Mouse (Mus musculus) hindbrain, embryonic 12.5 days (tissue): ENCODE measurements around the gene Evpl. TPM values are rescaled to one million over a fixed set of nuclear protein-coding genes. Genes with fewer than 3 reads are reported as not detected.

Experiments used
- ATAC-seq: fragments of 200-750 bp; cut with Nextera tagmentation; 2 replicates; pipeline ENCODE4 v1.8.0; 2017; ENCODE audit warnings: moderate TSS enrichment; ENCODE audit not compliant: low FRiP score
- H3K27ac ChIP-seq: fragments of 300-500 bp; sonication (generic); 2 replicates; pipeline ENCODE4 v1.5.1; 2016; ENCODE audit warnings: mild to moderate bottlenecking
- H3K27me3 ChIP-seq: fragments of 300-500 bp; sonication (generic); 2 replicates; pipeline ENCODE4 v1.6.1; 2016; ENCODE audit warnings: mild to moderate bottlenecking
- H3K36me3 ChIP-seq: fragments of 300-500 bp; sonication (generic); 2 replicates; pipeline ENCODE4 v1.6.1; 2016; ENCODE audit warnings: mild to moderate bottlenecking
- H3K4me1 ChIP-seq: fragments of 300-500 bp; sonication (generic); 2 replicates; pipeline ENCODE4 v1.6.1; 2016
- H3K4me2 ChIP-seq: fragments of 300-500 bp; sonication (generic); replicated peaks from 2 replicates; pipeline ENCODE4 v1.6.1; 2016; ENCODE audit warnings: mild to moderate bottlenecking
- H3K4me3 ChIP-seq: fragments of 300-500 bp; sonication (generic); 2 replicates; pipeline ENCODE4 v1.5.1; 2016; ENCODE audit warnings: mild to moderate bottlenecking
- H3K9ac ChIP-seq: fragments of 300-500 bp; sonication (generic); 2 replicates; pipeline ENCODE4 v1.6.1; 2016; ENCODE audit warnings: mild to moderate bottlenecking, moderate library complexity
- H3K9me3 ChIP-seq: fragments of 300-500 bp; sonication (generic); replicated peaks from 2 replicates; pipeline ENCODE4 v1.6.1; 2016; ENCODE audit warnings: mild to moderate bottlenecking
- WGBS: fragments of 180-500 bp; shearing (Covaris S2); methylation state at CpG from one replicate; pipeline ENCODE4 v1.1.7; 2016; 5-methylcytosine and 5-hydroxymethylcytosine counted together
- polyA plus RNA-seq: library from polyadenylated mRNA; unstranded; fragments of >200 nt; fragmentation: Nextera tagmentation; extraction: Ambion mirVana; gene quantifications from 2 replicates; pipeline ENCODE4 v1.2.1, GENCODE M21; 2016

Evpl gene
- polyA plus RNA-seq, 1 experiment from 2014 or later = 1.0 TPM

DNA sequence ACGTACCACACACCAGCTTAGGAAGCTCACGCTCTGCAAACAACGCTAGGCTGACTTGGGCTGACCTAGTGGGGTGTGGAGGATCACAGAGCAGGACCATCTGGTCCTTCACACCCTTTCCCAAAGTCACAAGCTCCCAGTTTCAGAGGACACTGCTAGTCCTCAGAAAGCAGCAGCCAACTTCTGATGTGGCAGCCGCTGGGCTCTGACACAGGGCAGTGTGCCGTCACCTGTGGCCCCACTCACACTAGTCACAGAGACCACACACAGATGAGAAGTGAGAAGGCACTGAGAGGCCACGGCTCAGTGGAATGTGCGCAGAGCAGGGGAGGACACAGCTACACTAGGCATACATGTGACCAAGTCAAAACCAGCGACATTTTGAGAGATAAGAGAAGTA lies 13.0 kb upstream of the Evpl start:
- ATAC-seq = no peak
- WGBS = 90% methylated on average over 8 of the region's 8 CpGs
- peaks cover 98% of the 10 kb centered on the region for H3K36me3 ChIP-seq

GRCm38 (mm10) chr11:116247502-116248222 lies 9.8 kb upstream of the Evpl start:
- Histone ChIP-seq H3K36me3 (peaks cover 92% of the 10 kb centered on the region), H3K4me2 (no peak overlapping the region)
- 85% methylated on average over 14 of the region's 14 CpGs for WGBS

More for the DNA sequence above, 13.0 kb upstream of the Evpl start:
- no peak overlapping the region for H3K4me2 ChIP-seq
- H3K9me3 ChIP-seq = no peaks in the 10 kb centered on the region
- no peaks in the 10 kb centered on the region for H3K4me1 ChIP-seq
- H3K4me3 ChIP-seq = no peak overlapping the region
- no peaks in the 10 kb centered on the region for H3K27me3 ChIP-seq
- H3K9ac ChIP-seq = no peak overlapping the region
- no peak overlapping the region for H3K27ac ChIP-seq

GRCm38 (mm10) chr11:116245616-116246015 lies 7.7 kb upstream of the Evpl start:
- whole genome bisulfite sequencing = 73% methylated on average over 6 of the region's 6 CpGs
- Histone ChIP-seq H3K36me3 (peaks cover 72% of the 10 kb centered on the region), H3K4me3 (no peak overlapping the region), H3K27me3 (no peaks in the 10 kb centered on the region), H3K4me2 (no peak overlapping the region), H3K27ac (no peak overlapping the region), H3K4me1 (peaks cover 9% of the 10 kb centered on the region), H3K9ac (no peak overlapping the region), H3K9me3 (no peaks in the 10 kb centered on the region)
- ATAC-seq = no peak

More at GRCm38 (mm10) chr11:116247502-116248222, 9.8 kb upstream of the Evpl start:
- Histone ChIP-seq H3K27me3 (no peaks in the 10 kb centered on the region), H3K4me3 (no peak overlapping the region), H3K9ac (peak overlapping the region; percentile 6; the same call in 1 of the 2 replicates), H3K4me1 (no peaks in the 10 kb centered on the region), H3K9me3 (no peaks in the 10 kb centered on the region), H3K27ac (no peak overlapping the region)
- no peak for ATAC-seq

DNA sequence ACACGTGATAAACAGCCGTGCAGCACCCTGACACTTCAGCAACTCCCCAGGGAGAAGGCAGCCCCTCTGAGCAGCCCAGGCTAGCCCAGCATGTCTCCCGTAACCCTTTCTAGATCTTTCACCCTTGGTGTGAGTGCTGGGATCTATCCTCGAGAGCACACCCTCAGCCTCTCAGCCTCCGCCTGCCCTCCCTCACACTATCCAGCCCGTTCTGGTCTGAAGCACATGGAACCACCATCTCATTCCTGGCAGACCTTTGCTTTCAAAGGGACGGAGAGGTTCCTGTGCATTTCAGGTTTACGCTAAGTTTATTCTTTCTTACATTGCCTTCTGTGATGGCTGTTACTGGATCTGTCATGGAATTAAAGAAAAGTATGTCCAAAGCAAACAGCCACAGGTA lies 6.7 kb upstream of the Evpl start:
- WGBS = 88% methylated on average over 8 of the region's 8 CpGs
- H3K36me3 ChIP-seq = peaks cover 61% of the 10 kb centered on the region
- no peak overlapping the region for H3K9ac ChIP-seq
- H3K27ac ChIP-seq = no peak overlapping the region
- no peak overlapping the region for H3K4me3 ChIP-seq
- no peak overlapping the region for H3K4me2 ChIP-seq
- H3K4me1 ChIP-seq = peaks cover 13% of the 10 kb centered on the region
- H3K9me3 ChIP-seq = no peaks in the 10 kb centered on the region
- no peak for ATAC-seq
- H3K27me3 ChIP-seq = no peaks in the 10 kb centered on the region

- Histone ChIP-seq H3K4me2 (no peak overlapping the region), H3K9ac (peak overlapping the region; percentile 39), H3K27ac (no peak overlapping the region; the same call in 1 of the 2 replicates), H3K4me1 (peaks cover 17% of the 10 kb centered on the region), H3K27me3 (peaks cover 20% of the 10 kb centered on the region), H3K9me3 (no peaks in the 10 kb centered on the region), H3K4me3 (no peak overlapping the region), H3K36me3 (peaks cover 33% of the 10 kb centered on the region)
- ATAC-seq = no peak
- WGBS = 43% methylated on average over 12 of the region's 12 CpGs
Observed at GRCm38 (mm10) chr11:116241744-116242235, 3.9 kb upstream of the Evpl start.

GRCm38 (mm10) chr11:116239797-116240196 lies 1.9 kb upstream of the Evpl start:
- 15% methylated on average over 7 of the region's 7 CpGs for WGBS
- no peak overlapping the region for H3K27ac ChIP-seq

DNA sequence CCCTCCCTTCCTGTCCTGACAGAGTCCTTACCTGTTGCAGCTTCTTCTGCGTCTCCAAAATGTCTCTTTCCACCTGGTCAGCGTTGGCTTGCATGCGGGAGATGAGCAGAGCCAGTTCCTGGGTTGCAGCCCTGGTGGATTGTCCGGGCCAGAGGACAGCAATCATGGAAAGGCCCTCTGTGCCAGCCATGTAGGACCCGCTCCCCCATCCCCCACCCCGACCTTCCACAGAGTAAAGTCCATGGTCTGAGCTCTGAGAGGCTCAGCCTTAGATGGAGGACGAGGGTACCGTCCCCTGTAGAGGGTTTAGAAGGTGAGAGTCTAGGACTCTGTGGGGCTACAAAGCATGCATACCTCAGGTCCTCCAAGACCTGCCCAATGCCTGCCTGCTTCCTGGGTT lies 3.0 kb downstream of the Evpl start:
- Histone ChIP-seq H3K4me1 (peaks cover 9% of the 10 kb centered on the region), H3K9ac (no peak overlapping the region), H3K36me3 (no peaks in the 10 kb centered on the region), H3K4me3 (no peak overlapping the region), H3K4me2 (no peak overlapping the region), H3K27me3 (peaks cover 50% of the 10 kb centered on the region), H3K9me3 (no peaks in the 10 kb centered on the region), H3K27ac (no peak overlapping the region)
- no peak for ATAC-seq
- 82% methylated on average over 8 of the region's 8 CpGs for WGBS

More at GRCm38 (mm10) chr11:116239797-116240196, 1.9 kb upstream of the Evpl start:
- H3K36me3 ChIP-seq = peaks cover 13% of the 10 kb centered on the region
- H3K4me3 ChIP-seq = no peak overlapping the region
- H3K4me1 ChIP-seq = peaks cover 17% of the 10 kb centered on the region
- ATAC-seq = no peak
- H3K4me2 ChIP-seq = no peak overlapping the region
- H3K9me3 ChIP-seq = no peaks in the 10 kb centered on the region
- no peak overlapping the region for H3K9ac ChIP-seq
- H3K27me3 ChIP-seq = peaks cover 33% of the 10 kb centered on the region

DNA sequence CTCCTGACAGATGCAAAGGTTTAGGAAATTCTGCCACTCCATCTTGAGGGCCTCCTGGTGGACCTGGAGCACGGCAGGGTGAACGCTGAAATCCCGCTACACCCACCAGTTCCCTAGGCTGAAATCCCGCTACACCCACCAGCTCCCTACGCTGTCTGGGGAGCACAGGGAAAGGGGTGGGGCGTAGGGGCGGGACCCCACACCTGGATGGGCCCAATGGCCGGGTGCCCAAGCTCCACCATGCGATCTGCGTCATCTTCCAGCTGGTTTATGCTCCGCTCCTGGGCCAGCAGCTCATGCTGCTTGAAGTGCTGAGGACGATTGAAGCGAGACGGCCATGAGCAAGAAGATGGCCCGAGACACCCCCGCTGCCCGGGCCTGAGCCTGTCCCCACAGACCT lies 5.5 kb downstream of the Evpl start:
- H3K4me1 ChIP-seq = peaks cover 2% of the 10 kb centered on the region; the same call in 1 of the 2 replicates
- H3K9me3 ChIP-seq = no peaks in the 10 kb centered on the region
- H3K4me2 ChIP-seq = peak overlapping the region; percentile 14; the same call in 1 of the 2 replicates
- ATAC-seq = no peak
- H3K27ac ChIP-seq = no peak overlapping the region
- 0 out of 2 replicates have a peak overlapping the region, but pooled peaks have one; percentile 13 for H3K9ac ChIP-seq
- no peak overlapping the region for H3K4me3 ChIP-seq
- H3K36me3 ChIP-seq = no peaks in the 10 kb centered on the region
- peaks cover 43% of the 10 kb centered on the region for H3K27me3 ChIP-seq
- 28% methylated on average over 17 of the region's 17 CpGs for WGBS

GRCm38 (mm10) chr11:116228699-116229098 lies 9.2 kb downstream of the Evpl start:
- H3K36me3 ChIP-seq = no peaks in the 10 kb centered on the region
- ATAC-seq = no peak
- no peaks in the 10 kb centered on the region for H3K9me3 ChIP-seq
- H3K4me1 ChIP-seq = peaks cover 2% of the 10 kb centered on the region; the same call in 1 of the 2 replicates
- no peak overlapping the region for H3K4me2 ChIP-seq
- no peak overlapping the region for H3K27ac ChIP-seq
- no peak overlapping the region for H3K4me3 ChIP-seq
- H3K9ac ChIP-seq = no peak overlapping the region
- WGBS = 69% methylated on average over 4 of the region's 4 CpGs
- H3K27me3 ChIP-seq = peaks cover 45% of the 10 kb centered on the region

DNA sequence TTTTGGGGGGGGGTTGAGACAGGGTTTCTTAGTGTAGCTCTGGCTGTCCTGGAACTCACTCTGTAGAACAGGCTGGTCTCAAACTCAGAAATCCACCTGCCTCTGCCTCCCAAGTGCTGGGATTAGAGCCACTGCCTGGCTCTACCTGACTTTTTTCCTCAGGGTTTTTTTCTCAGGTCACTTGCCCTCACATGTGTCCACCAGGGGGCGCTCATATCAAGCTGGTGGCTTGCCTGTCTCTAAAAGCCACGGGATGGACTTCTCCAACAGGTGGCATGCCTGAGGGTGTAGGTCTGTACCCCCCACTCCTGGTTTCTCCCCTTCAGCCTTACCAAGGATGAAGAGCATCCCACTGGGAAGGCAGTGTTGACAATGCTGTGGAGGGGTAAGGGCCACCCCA lies 11.5 kb downstream of the Evpl start:
- no peaks in the 10 kb centered on the region for H3K36me3 ChIP-seq
- no peak overlapping the region for H3K9ac ChIP-seq
- H3K27ac ChIP-seq = no peak overlapping the region
- H3K27me3 ChIP-seq = peaks cover 54% of the 10 kb centered on the region
- 0 out of 2 replicates have a peak, but pooled peaks cover 8% of the 10 kb centered on the region for H3K4me1 ChIP-seq
- 0% methylated on average over 2 of the region's 2 CpGs for WGBS
- H3K4me2 ChIP-seq = no peak overlapping the region
- ATAC-seq = no peak
- 0 out of 2 replicates have a peak, but pooled peaks cover 3% of the 10 kb centered on the region for H3K9me3 ChIP-seq
- no peak overlapping the region for H3K4me3 ChIP-seq

GRCm38 (mm10) chr11:116222740-116223059 lies 15.2 kb downstream of the Evpl start:
- Histone ChIP-seq H3K36me3 (no peaks in the 10 kb centered on the region), H3K27me3 (peaks cover 61% of the 10 kb centered on the region), H3K4me2 (peak overlapping the region; percentile 49)

GRCm38 (mm10) chr11:116221931-116222739 lies 15.7 kb downstream of the Evpl start:
- Histone ChIP-seq H3K27ac (no peak overlapping the region), H3K27me3 (peaks cover 58% of the 10 kb centered on the region), H3K9me3 (0 out of 2 replicates have a peak, but pooled peaks cover 3% of the 10 kb centered on the region), H3K36me3 (no peaks in the 10 kb centered on the region), H3K4me3 (peak overlapping the region; percentile 25), H3K4me1 (peaks cover 19% of the 10 kb centered on the region), H3K9ac (0 out of 2 replicates have a peak overlapping the region, but pooled peaks have one; percentile 46), H3K4me2 (peak overlapping the region; percentile 49)
- 14% methylated on average over 53 of the region's 53 CpGs for WGBS
- no peak for ATAC-seq

More at GRCm38 (mm10) chr11:116222740-116223059, 15.2 kb downstream of the Evpl start:
- 17% methylated on average over 23 of the region's 23 CpGs for WGBS
- Histone ChIP-seq H3K27ac (no peak overlapping the region), H3K9ac (0 out of 2 replicates have a peak overlapping the region, but pooled peaks have one; percentile 46), H3K4me3 (peak overlapping the region; percentile 25), H3K9me3 (0 out of 2 replicates have a peak, but pooled peaks cover 3% of the 10 kb centered on the region), H3K4me1 (peaks cover 19% of the 10 kb centered on the region)
- no peak for ATAC-seq
